Mouse (Mus musculus) embryonic facial prominence, embryonic 15.5 days (tissue): Measurements from ENCODE around the gene Psmd12. TPM values are rescaled to one million over a fixed set of nuclear protein-coding genes. Genes with fewer than 3 reads are reported as not detected.
"Not testable (repeated sequence)": the region's sequence is repeated elsewhere in the genome, so short reads cannot be mapped to it uniquely, and the experiment has no call there.

Source experiments
- ATAC-seq: fragments of 200-750 bp; cut with Nextera tagmentation; 2 replicates; pipeline ENCODE4 v1.8.0; 2017; ENCODE audit warnings: low read depth, moderate TSS enrichment; ENCODE audit not compliant: insufficient number of reproducible peaks, low FRiP score, low TSS enrichment
- H3K27ac ChIP-seq: fragments of 300-500 bp; sonication (generic); replicated peaks from 2 replicates; pipeline ENCODE4 v1.5.1; 2015; ENCODE audit warnings: mild to moderate bottlenecking, inconsistent platforms
- H3K27me3 ChIP-seq: fragments of 300-500 bp; sonication (generic); 2 replicates; pipeline ENCODE4 v1.6.1; 2015; ENCODE audit warnings: inconsistent platforms
- H3K36me3 ChIP-seq: fragments of 300-500 bp; sonication (generic); 2 replicates; pipeline ENCODE4 v1.6.1; 2015; ENCODE audit warnings: mild to moderate bottlenecking, inconsistent platforms
- H3K4me1 ChIP-seq: fragments of 300-500 bp; sonication (generic); 2 replicates; pipeline ENCODE4 v1.6.1; 2015; ENCODE audit warnings: inconsistent platforms
- H3K4me2 ChIP-seq: fragments of 300-500 bp; sonication (generic); replicated peaks from 2 replicates; pipeline ENCODE4 v1.6.1; 2015; ENCODE audit warnings: mild to moderate bottlenecking, inconsistent platforms
- H3K4me3 ChIP-seq: fragments of 300-500 bp; sonication (generic); replicated peaks from 2 replicates; pipeline ENCODE4 v1.5.1; 2015; ENCODE audit warnings: mild to moderate bottlenecking, inconsistent platforms
- H3K9ac ChIP-seq: fragments of 300-500 bp; sonication (generic); 2 replicates; pipeline ENCODE4 v1.6.1; 2015; ENCODE audit warnings: inconsistent platforms
- H3K9me3 ChIP-seq: fragments of 300-500 bp; sonication (generic); replicated peaks from 2 replicates; pipeline ENCODE4 v1.6.1; 2016; ENCODE audit warnings: inconsistent platforms
- WGBS: fragments of 180-500 bp; shearing (Covaris S2); methylation state at CpG from one replicate; pipeline ENCODE4 v1.1.7; 2015; 5-methylcytosine and 5-hydroxymethylcytosine counted together
- polyA plus RNA-seq: library from polyadenylated mRNA; unstranded; fragments of >200 nt; fragmentation: Nextera tagmentation; extraction: Ambion mirVana; gene quantifications from 2 replicates; pipeline ENCODE4 v1.2.1, GENCODE M21; 2015

The Psmd12 gene
- polyA plus RNA-seq, 1 experiment from 2014 or later, result 161 TPM

DNA sequence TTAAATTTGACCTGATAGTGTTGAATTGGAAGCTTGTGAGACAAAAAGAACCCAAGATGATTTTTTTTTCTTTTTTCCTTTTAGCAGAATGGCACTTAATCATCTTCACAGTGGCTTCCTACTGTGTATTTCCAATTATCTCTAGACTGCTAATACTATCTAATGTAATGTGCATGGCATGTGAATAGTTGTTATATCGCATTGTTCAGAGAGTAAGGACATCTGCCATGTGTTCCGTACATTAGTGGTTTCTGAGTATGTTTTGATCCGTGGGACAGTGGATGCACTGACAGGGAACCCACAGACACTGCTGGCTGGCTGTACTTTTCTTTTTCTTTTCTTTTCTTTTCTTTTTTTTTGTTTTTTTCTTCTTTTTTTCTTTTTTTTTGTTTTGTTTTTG is 7.0 kb upstream of the Psmd12 start:
- Histone ChIP-seq H3K4me3 (no peak overlapping the region), H3K27ac (no peak overlapping the region), H3K27me3 (no peaks in the 10 kb centered on the region), H3K4me1 (peaks cover 22% of the 10 kb centered on the region), H3K9me3 (no peaks in the 10 kb centered on the region), H3K36me3 (no peaks in the 10 kb centered on the region), H3K4me2 (no peak overlapping the region), H3K9ac (no peak overlapping the region)
- no peak for ATAC-seq
- WGBS, result 48% methylated on average over 3 of the region's 3 CpGs

DNA sequence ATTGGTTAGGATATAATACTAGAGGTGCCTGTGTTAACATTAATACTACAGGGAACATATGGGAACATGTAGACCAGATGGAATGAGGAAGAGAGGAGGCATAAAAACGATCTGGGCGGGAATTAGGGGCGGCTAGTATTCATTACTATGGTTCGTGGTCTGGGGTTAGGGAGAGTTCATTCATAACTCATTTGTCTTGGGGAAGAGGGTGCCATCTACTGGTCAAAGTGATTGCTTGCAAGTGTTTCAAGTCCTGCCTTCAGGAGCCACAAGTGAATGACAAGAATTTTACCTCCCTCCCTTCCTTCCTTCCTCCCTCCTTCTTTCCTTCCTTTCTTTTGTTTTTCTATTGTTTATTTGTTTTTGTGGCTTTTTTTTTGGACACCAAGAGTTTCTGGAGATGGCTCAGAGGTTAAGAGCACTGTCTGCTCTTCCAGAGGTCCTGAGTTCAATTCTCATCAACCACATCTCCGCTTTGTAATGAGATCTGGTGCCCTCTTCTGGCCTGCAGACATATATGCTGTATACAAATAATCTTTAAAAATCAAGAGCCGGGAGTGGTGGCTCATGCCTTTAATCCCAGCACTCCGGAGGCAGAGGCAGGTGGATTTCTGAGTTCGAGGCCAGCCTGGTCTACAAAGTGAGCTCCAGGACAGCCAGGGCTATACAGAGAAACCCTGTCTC is 6.0 kb upstream of the Psmd12 start:
- 0 out of 2 replicates have a peak overlapping the region, but pooled peaks have one; percentile 12 for H3K27ac ChIP-seq
- H3K9me3 ChIP-seq, result no peaks in the 10 kb centered on the region
- H3K4me1 ChIP-seq, result peaks cover 18% of the 10 kb centered on the region
- no peaks in the 10 kb centered on the region for H3K27me3 ChIP-seq
- 24% methylated on average over 8 of the region's 8 CpGs for WGBS
- H3K9ac ChIP-seq, result no peak overlapping the region
- no peak overlapping the region for H3K4me2 ChIP-seq
- no peak overlapping the region for H3K4me3 ChIP-seq
- ATAC-seq, result no peak
- no peaks in the 10 kb centered on the region for H3K36me3 ChIP-seq

DNA sequence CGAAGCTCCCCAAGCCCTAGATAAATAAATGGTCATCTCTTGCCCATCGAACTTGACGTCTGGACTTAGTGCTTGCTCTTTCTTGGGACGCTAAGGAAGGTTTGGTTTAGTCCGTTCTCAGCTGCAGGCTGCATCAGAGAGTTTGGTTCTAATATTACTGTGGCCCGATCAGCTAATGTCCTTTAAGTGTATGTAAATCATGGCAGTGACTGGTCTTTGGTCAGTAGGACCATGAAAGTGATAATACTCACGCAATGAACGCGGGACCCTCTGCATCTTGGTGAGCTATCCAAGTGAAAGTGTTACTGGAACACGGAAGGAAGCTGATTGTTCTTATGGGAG is 549 bp downstream of the Psmd12 start:
- H3K4me1 ChIP-seq, result peaks cover 14% of the 10 kb centered on the region
- no peaks in the 10 kb centered on the region for H3K9me3 ChIP-seq
- H3K9ac ChIP-seq, result peak overlapping the region; percentile 96
- ATAC-seq, result no peak
- H3K4me3 ChIP-seq, result peak overlapping the region; percentile 97
- H3K4me2 ChIP-seq, result peak overlapping the region; percentile 74
- peaks cover 7% of the 10 kb centered on the region; the same call in 1 of the 2 replicates for H3K36me3 ChIP-seq
- WGBS, result 2% methylated on average over 10 of the region's 10 CpGs
- H3K27ac ChIP-seq, result peak overlapping the region; percentile 73; the same call in 1 of the 2 replicates
- H3K27me3 ChIP-seq, result no peaks in the 10 kb centered on the region

GRCm38 (mm10) chr11:107484341-107484740 is 5.1 kb downstream of the Psmd12 start:
- Histone ChIP-seq H3K4me3 (no peak overlapping the region), H3K4me2 (no peak overlapping the region), H3K27me3 (no peaks in the 10 kb centered on the region), H3K27ac (no peak overlapping the region), H3K36me3 (peaks cover 46% of the 10 kb centered on the region), H3K4me1 (peaks cover 14% of the 10 kb centered on the region), H3K9ac (no peak overlapping the region), H3K9me3 (no peaks in the 10 kb centered on the region)
- no peak for ATAC-seq
- 82% methylated on average over 3 of the region's 3 CpGs for WGBS

DNA sequence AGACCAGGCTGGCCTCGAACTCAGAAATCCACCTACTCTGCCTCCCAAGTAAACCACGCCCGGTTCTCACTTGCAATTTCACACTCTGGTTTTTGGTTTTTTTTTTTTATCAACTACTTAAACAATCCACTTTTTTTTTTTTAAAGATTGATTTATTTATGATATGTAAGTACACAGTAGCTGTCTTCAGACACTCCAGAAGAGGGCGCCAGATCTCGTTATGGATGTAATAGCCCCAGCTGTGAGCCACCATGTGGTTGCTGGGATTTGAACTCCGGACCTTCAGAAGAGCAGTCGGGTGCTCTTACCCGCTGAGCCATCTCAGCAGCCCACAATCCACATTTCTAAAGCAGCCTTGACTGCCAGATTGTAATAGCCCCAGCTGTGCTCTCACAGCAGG is 23.5 kb downstream of the Psmd12 start:
- H3K27ac ChIP-seq, result no peak overlapping the region
- H3K36me3 ChIP-seq, result peaks cover 31% of the 10 kb centered on the region
- H3K9ac ChIP-seq, result no peak overlapping the region
- no peaks in the 10 kb centered on the region for H3K4me1 ChIP-seq
- no peaks in the 10 kb centered on the region for H3K27me3 ChIP-seq
- no peak overlapping the region for H3K4me3 ChIP-seq
- 85% methylated on average over 8 of the region's 8 CpGs for WGBS
- no peak overlapping the region for H3K4me2 ChIP-seq
- H3K9me3 ChIP-seq, result no peaks in the 10 kb centered on the region
- no peak for ATAC-seq

- H3K27me3 ChIP-seq, H3K4me2 ChIP-seq, H3K4me3 ChIP-seq, H3K9me3 ChIP-seq, H3K27ac ChIP-seq, H3K4me1 ChIP-seq, ATAC-seq, H3K9ac ChIP-seq: not testable (repeated sequence)
- peaks cover 19% of the 10 kb centered on the region for H3K36me3 ChIP-seq
- WGBS, result 88% methylated on average over 3 of the region's 4 CpGs
Measured at GRCm38 (mm10) chr11:107504364-107504763, 25.1 kb downstream of the Psmd12 start.

DNA sequence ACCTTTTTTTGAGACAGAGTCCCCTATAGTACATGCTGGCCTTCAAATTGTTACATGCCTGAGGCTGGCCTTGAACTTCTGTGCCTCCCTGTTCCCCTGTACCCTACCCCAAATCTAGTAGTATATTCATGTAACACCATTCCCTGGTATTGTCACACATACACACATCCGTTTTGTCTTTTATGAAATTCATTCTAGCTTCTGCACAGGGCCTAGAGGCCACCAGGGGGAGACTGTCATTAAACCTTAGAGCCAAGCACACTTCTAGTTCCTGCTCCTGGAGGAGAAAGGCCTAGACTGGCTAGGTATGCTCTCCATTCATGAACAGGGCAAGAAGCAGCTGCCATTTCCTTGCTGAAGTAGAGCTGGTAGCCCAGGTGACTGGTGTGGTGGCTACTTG is 27.0 kb downstream of the Psmd12 start:
- no peak for ATAC-seq
- no peak overlapping the region for H3K27ac ChIP-seq

GRCm38 (mm10) chr11:107509631-107510338 is 30.5 kb downstream of the Psmd12 start:
- H3K27me3 ChIP-seq, result 0 out of 2 replicates have a peak, but pooled peaks cover 4% of the 10 kb centered on the region
- peaks cover 25% of the 10 kb centered on the region for H3K4me1 ChIP-seq
- no peaks in the 10 kb centered on the region for H3K9me3 ChIP-seq
- no peak overlapping the region for H3K27ac ChIP-seq
- H3K36me3 ChIP-seq, result no peaks in the 10 kb centered on the region
- 14% methylated on average over 11 of the region's 11 CpGs for WGBS
- no peak overlapping the region for H3K9ac ChIP-seq
- peak; percentile 35; the same call in 1 of the 2 replicates for ATAC-seq
- peak overlapping the region; percentile 35; the same call in 1 of the 2 replicates for H3K4me2 ChIP-seq
- H3K4me3 ChIP-seq, result no peak overlapping the region

More for the DNA sequence above, 27.0 kb downstream of the Psmd12 start:
- H3K4me3 ChIP-seq, result no peak overlapping the region
- peaks cover 9% of the 10 kb centered on the region for H3K36me3 ChIP-seq
- 0 out of 2 replicates have a peak, but pooled peaks cover 4% of the 10 kb centered on the region for H3K27me3 ChIP-seq
- no peak overlapping the region for H3K4me2 ChIP-seq
- no peaks in the 10 kb centered on the region for H3K9me3 ChIP-seq
- no peak overlapping the region for H3K9ac ChIP-seq
- peaks cover 16% of the 10 kb centered on the region for H3K4me1 ChIP-seq
- 50% methylated on average over 1 of the region's 1 CpGs for WGBS

DNA sequence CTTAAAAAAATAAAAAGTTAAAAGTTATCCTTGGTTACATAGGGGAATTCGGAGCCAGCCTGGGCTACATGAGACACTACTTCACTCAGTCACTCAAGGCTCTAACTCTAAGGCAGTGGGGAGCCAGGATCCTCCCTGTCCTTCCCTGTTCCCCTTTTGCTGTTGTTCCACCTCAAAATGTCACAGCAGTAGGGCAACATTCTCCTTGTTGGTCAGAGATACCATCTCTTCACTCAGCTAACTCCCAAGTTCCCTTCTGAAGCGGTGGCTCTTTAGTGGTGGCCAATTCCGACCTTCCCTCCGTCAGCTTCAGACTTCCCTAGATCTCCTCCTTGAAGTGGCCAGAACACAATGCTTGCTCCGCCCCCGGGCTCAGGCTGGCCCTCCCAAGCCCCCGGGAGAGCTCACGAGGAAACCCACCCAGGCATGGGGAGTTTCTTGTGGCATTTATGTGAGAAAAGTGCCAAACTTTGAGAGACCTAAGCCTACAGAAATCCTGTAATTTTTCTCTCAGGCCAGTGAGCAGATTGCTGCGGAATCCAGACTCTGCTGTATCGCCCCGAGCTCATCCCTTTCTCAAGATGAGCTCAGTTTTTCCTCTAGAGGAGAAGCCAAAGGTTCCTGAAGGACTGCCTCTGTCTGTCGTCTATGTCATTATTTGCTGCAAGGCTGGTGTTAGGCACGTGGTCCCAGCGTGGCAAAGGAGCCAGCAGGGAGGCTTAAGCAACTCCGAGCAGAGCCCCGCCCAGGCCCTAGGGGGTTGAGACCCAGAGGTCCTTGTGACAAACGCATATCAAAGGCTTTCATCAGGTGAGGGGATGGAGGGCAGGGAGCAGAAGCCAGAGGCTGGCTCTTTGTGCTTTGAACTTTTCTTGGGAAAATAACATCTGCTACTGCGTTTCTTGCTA is 31.3 kb downstream of the Psmd12 start:
- Histone ChIP-seq H3K9ac (no peak overlapping the region), H3K27ac (0 out of 2 replicates have a peak overlapping the region, but pooled peaks have one; percentile 2), H3K36me3 (no peaks in the 10 kb centered on the region), H3K4me2 (peak overlapping the region; percentile 35), H3K9me3 (no peaks in the 10 kb centered on the region), H3K4me1 (peaks cover 25% of the 10 kb centered on the region), H3K27me3 (0 out of 2 replicates have a peak, but pooled peaks cover 4% of the 10 kb centered on the region), H3K4me3 (peak overlapping the region; percentile 16; the same call in 1 of the 2 replicates)
- whole genome bisulfite sequencing, result 4% methylated on average over 18 of the region's 18 CpGs
- no peak for ATAC-seq

- not testable (repeated sequence) for H3K36me3 ChIP-seq, H3K27me3 ChIP-seq, H3K9ac ChIP-seq, H3K4me2 ChIP-seq, H3K27ac ChIP-seq, H3K4me3 ChIP-seq, H3K9me3 ChIP-seq, ATAC-seq
- H3K4me1 ChIP-seq, result peaks cover 25% of the 10 kb centered on the region
- WGBS, result 48% methylated on average over 5 of the region's 5 CpGs
Measured at GRCm38 (mm10) chr11:107511954-107512353, 32.7 kb downstream of the Psmd12 start.

- Histone ChIP-seq H3K4me2 (no peak overlapping the region; the same call in 1 of the 2 replicates), H3K4me1 (peaks cover 25% of the 10 kb centered on the region), H3K9ac (no peak overlapping the region), H3K4me3 (no peak overlapping the region), H3K36me3 (no peaks in the 10 kb centered on the region), H3K27ac (peak overlapping the region; percentile 76), H3K27me3 (0 out of 2 replicates have a peak, but pooled peaks cover 4% of the 10 kb centered on the region), H3K9me3 (no peaks in the 10 kb centered on the region)
- 36% methylated on average over 10 of the region's 10 CpGs for WGBS
- no peak; the same call in 1 of the 2 replicates for ATAC-seq
Measured at GRCm38 (mm10) chr11:107513047-107513446, 33.8 kb downstream of the Psmd12 start.
